Mouse (Mus musculus) lung, adult 18-20 months (tissue): ENCODE data around the gene Rnf212.

Source experiments
- DNase-seq, 2 experiments: peaks; one replicate each; pipeline ENCODE4 v3.0.0; 2022; ENCODE audit warnings: mixed read lengths in 2 of 2

The Rnf212 gene

GRCm38 (mm10) chr5:108711968-108712367 lies 62.8 kb downstream of the Rnf212 start:
- no peak for DNase-seq

- DNase-seq = no peak
Measured at GRCm38 (mm10) chr5:108708981-108709731, 65.6 kb downstream of the Rnf212 start.

- no peak for DNase-seq
Measured at GRCm38 (mm10) chr5:108708419-108708818, 66.4 kb downstream of the Rnf212 start.

GRCm38 (mm10) chr5:108707758-108708157 lies 67.0 kb downstream of the Rnf212 start:
- DNase-seq = no peak

GRCm38 (mm10) chr5:108703754-108704626 lies 70.8 kb downstream of the Rnf212 start:
- no peak for DNase-seq

GRCm38 (mm10) chr5:108701341-108702021 lies 73.3 kb downstream of the Rnf212 start:
- no peak for DNase-seq

GRCm38 (mm10) chr5:108700346-108700745 lies 74.4 kb downstream of the Rnf212 start:
- no peak for DNase-seq

GRCm38 (mm10) chr5:108697341-108697753 lies 77.4 kb downstream of the Rnf212 start:
- DNase-seq = no peak

GRCm38 (mm10) chr5:108696542-108696941 lies 78.2 kb downstream of the Rnf212 start:
- no peak for DNase-seq

GRCm38 (mm10) chr5:108695861-108696260 lies 78.9 kb downstream of the Rnf212 start:
- no peak for DNase-seq

GRCm38 (mm10) chr5:108694352-108695261 lies 80.2 kb downstream of the Rnf212 start:
- DNase-seq = peak; percentile 52 to 54

- DNase-seq = peak; percentile 88 to 89
Measured at GRCm38 (mm10) chr5:108693872-108694288, 80.9 kb downstream of the Rnf212 start.

- peak; percentile 74 to 78 for DNase-seq
Measured at GRCm38 (mm10) chr5:108692271-108692670, 82.5 kb downstream of the Rnf212 start, which contains the start of gene Fgfrl1. Gene Fgfrl1, plus strand, starts transcription at chr5:108692382.

GRCm38 (mm10) chr5:108691152-108691551 lies 83.6 kb downstream of the Rnf212 start:
- DNase-seq = no peak

GRCm38 (mm10) chr5:108689091-108689490 lies 85.7 kb downstream of the Rnf212 start:
- no peak for DNase-seq

GRCm38 (mm10) chr5:108680871-108681270 lies 93.9 kb downstream of the Rnf212 start:
- no peak for DNase-seq

- no peak for DNase-seq
Measured at GRCm38 (mm10) chr5:108679909-108680308, 94.9 kb downstream of the Rnf212 start.
